Mouse (Mus musculus) neutrophil, adult 5-6 weeks (primary cell): ENCODE data around the gene Aoah. TPM values are rescaled to one million over a fixed set of nuclear protein-coding genes. Genes with fewer than 3 reads are reported as not detected.

Source experiments
- ATAC-seq: fragments of 151-379, 151-347 bp; 2 replicates; pipeline ENCODE4 v1.8.0; 2017; ENCODE audit warnings: mild to moderate bottlenecking, moderate TSS enrichment; ENCODE audit not compliant: insufficient number of reproducible peaks, poor library complexity, low FRiP score, severe bottlenecking; ENCODE audit errors: extremely low read depth
- total RNA-seq: library from RNA; stranded (forward); fragments of 200-1000 nt; gene quantifications from 2 replicates; pipeline ENCODE4 v1.2.3, GENCODE M21; 2017

Gene Aoah
- total RNA-seq, 1 experiment from 2014 or later: 4.5 TPM

GRCm38 (mm10) chr13:21035011-21035410, 241.1 kb downstream of the Aoah start:
- ATAC-seq: no peak

GRCm38 (mm10) chr13:21035981-21036380, 242.1 kb downstream of the Aoah start:
- ATAC-seq: no peak

- no peak for ATAC-seq
These were observed 246.8 kb downstream of the Aoah start for GRCm38 (mm10) chr13:21040589-21041199.

- ATAC-seq: no peak
These were observed 256.2 kb downstream of the Aoah start for GRCm38 (mm10) chr13:21050118-21050517.

- no peak for ATAC-seq
These were observed 272.1 kb downstream of the Aoah start for GRCm38 (mm10) chr13:21066021-21066420.

DNA sequence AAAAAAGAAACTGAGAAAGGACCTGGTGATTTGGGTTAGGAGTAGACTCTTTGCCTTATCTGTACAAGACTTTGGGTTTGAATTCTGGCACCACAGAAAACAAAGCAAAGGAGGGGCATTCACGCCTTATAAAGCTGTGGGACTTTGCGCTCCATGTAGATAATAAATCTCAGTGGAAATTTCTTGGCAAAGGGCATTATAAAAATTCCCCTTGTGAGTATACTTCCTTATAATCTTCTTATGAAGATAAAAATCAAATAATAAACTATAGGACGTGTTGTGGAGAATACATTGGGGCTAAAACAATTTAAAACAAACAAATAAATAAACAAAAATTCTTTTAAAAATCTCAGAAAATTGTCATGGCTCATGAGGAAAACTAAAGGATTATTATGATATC, 280.9 kb downstream of the Aoah start, which contains the start of gene Olfr1370:
Gene Olfr1370, minus strand, starts transcription at position 101 of the 400 bp plus-strand sequence.
- no peak for ATAC-seq

DNA sequence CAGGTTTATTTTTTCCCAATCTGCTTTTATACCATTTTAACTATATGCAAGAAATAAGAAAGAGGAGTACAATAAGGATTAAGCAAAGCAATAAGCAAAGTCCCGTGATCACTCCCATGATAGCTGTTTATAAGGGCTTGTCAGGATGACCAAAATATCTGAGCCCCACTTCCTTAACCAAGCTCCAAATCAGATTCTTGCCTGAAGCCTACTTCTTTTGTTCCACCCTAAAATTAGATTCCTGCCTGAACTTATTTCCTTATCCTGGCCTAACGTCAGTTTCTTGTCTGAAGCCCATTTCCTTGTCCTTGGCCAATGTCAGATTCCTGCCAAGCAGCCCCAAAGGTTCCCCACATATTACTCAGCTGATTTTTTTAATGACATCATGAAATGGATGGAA, 288.8 kb downstream of the Aoah start:
- ATAC-seq: no peak
